Mouse (Mus musculus) fat pad, adult 2 months (tissue): ENCODE results near the gene Gga3.
"Not testable (repeated sequence)": the region's sequence is repeated elsewhere in the genome, so short reads cannot be mapped to it uniquely, and the experiment has no call there.

Experiments used
- DNase-seq: peaks from one replicate; pipeline ENCODE4 v3.0.0-alpha.2; 2011; ENCODE audit warnings: low read depth, low spot score; ENCODE audit errors: extremely low read depth

Gene Gga3

DNA sequence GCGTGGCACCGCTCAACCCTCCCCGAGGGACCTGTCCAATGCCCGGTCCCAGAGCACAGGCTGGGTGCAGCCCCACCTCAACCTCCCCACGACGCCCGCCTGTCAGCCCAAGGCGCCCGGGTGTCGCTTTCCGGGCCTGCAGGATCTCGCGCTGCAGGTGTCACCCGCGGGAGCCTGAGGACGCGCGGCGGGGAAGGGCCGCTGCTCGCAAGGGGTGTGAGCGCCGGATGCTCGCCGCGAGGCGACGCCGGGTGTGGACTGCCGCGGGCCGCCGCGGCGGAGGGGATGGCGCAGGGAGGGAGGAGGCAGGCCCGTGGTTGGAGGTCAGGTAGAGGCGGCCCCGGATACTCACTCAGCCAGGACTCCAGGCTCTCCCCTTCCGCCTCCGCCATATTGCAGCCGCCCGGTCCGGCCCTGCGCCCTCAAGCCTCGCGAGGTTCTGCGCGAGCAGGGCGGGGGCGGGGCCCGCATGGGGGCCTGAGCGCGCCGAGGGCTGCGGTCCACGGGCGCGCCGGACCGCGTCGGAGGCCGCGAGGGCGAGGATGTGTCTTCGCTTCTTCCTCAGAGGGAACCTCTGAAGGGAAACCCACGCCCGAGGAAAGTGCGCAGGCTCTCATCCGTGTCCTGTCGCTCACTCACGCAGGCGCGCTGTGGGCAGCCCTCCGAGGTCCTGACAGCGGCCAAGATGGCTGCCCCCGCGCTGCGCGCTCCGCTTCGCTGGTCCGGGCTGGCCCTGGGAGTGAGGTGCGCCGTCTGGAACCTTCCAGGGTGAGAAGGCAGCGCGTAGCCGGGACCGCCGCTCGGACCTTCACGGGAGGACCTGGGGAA lies at the start of gene Gga3, which contains the start of gene Mrps7:
Gga3 (minus strand) TSS at position 576 of the 828 bp plus-strand sequence.
Mrps7 (plus strand) TSS at position 450 of the 828 bp plus-strand sequence.
- no peak for DNase-seq

DNA sequence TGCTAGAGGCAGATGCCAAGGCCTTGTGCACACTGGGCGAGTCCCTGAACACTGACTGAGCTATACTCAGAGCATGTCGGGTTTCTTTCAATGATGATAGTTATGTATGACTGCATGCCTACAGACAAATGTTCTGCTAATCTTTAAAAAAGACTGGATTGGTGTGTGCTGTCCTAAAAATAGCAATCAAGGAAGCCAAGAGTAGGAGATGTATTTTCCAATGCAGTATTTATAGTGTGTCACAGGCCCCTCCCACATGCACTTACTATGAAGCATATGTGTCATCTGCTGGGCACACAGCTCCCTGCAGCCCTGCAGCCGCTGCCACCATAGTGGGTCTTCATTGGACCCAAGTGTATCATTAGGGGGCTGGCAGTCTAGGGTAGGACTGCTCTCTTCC lies 49.3 kb upstream of the Gga3 start:
- no peak for DNase-seq

DNA sequence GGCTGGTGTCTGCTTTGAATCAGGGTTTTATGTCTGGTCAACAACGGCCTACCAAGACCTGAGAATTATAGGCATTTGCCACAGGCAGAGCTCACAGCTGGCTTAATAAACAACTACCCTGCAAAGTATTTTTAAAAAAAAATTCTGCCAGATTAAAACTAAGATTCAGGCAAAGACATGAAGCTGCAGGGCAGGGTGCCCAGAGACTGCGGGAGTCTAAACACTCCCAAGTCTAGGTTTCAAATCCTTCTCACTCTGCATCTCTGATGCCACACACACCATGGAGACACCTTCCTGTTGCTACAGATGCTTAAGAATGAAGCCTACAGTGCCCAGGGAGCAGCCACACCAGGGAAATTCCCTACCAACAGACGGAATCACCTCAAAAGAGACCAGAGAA lies 47.8 kb upstream of the Gga3 start:
- no peak for DNase-seq

DNA sequence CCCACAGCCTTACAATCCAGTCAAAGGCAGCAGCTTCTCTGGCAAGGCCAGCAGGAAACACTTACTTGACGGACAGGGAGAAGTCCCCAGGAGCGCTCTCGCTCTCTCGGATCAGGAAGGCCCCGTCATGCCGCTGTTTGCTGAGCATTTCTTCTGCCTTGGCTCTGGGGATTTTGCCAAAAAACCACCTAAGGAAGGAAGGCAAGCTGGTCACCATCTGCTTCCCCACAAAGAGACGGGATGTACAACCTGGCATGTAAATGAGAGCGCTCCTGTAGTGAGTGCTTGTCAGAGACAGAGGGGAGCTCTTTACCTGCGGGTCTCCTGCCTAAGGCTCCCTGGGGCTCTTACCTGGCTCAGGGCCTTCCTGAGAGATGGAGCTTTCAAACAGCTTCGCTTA lies 45.9 kb upstream of the Gga3 start:
- no peak for DNase-seq

DNA sequence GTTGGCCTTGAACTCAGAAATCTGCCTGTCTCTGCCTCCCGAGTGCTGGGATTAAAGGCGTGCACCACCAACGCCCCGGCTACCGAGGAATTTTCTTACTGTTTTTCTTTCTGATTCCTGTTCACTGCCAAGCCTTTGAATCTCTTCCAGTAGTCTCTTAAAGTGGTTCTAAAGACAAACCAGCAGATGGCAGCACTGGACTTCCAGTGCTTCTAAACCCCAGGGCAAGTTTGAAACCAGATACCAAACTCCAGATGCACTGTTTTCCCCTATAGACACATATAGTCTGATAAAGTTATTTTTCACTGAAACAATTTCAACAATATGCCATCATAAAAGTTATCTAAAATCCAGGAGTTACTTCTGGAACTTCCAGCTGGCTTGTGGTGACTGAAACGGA lies 43.6 kb upstream of the Gga3 start:
- DNase-seq: no peak

- no peak for DNase-seq
Observed at GRCm38 (mm10) chr11:115646439-115646838, 42.6 kb upstream of the Gga3 start.

DNA sequence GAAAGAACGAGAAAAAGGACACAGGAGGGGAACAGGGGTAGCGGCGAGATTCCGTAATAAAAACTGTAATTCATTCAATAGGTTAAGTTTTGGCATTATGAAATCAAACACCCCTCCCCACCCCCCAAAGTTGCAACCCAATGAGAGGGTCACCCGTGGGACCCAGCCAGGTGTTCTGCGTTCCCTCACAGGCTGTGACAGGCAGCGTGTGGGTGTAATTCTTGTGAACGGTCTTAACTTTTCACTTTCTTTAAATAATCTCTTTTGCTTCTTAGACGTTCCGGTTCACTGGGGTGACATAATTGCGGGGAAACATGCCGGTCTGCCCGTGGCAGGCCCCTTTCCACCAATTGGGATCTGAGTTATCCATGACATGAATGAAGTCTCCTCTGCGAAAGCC lies 41.6 kb upstream of the Gga3 start:
- not testable (repeated sequence) for DNase-seq

- DNase-seq: no peak
Observed at GRCm38 (mm10) chr11:115644308-115644707, 40.5 kb upstream of the Gga3 start.

DNA sequence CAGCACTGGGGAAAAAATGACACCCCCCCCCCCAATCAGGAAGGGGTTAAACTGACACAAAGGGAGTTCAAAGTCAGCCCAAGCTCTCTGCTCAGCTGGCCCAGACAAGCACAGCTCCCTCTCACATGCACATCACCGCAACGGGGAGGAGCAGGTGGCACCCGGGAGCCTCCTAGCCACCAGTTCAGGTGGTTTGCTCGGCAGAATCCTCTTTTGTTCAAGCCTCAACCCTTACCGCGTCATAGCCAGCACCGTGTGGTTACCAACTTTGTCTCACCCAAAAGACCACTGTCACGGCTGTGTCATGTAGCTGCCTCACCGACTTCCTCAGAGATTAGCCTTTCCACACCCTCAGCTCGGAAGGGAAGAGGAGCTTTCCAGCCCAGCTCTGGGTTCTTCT lies 39.4 kb upstream of the Gga3 start:
- DNase-seq: no peak

- no peak for DNase-seq
Observed at GRCm38 (mm10) chr11:115642705-115643104, 38.9 kb upstream of the Gga3 start.

GRCm38 (mm10) chr11:115641664-115642036 lies 37.8 kb upstream of the Gga3 start:
- no peak for DNase-seq

- DNase-seq: no peak
Observed at GRCm38 (mm10) chr11:115640978-115641663, 37.3 kb upstream of the Gga3 start.

DNA sequence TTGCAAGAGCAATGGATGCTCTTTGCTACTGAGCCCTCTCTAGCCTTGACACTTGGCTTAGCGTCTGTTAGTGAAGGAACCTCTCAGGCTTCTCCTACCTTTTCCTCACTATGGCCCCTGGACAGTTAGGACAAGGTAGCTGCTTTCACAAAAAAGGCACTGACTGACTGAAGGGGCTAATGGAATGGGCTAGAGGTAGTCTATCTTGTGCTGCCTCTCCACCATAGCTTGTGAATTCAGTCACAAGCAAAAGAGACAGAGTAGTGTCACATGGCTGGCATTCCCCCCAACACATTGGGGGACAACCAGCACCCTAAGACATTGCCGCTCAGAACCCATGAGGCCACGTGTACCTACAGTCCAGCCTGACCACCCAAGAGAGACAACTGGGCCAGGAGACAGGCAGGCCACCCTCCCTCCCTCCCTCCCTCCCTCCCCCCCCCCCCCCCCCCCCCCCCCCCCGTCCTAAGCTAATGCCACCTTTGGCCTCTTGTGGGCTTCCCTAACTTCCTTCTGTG lies 36.5 kb upstream of the Gga3 start:
- DNase-seq: no peak

DNA sequence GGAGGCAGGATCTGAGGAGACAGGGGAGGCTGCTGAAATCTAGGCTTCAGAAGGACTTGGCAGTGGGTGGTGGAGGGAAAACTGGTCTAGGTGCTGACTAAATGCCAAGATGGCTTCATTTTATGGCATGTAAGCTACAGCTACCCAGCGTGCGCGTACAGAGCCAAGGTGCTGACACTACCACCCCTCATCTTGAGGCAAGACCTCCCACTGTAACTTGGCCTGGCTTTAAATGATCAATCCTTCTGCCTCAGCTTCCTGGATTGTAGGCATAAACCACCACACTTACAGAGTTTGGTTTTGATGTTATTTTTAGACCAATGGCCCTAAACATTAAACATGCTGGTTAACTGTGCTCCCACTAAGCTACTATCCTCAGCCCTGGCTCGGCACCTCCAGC lies 35.7 kb upstream of the Gga3 start:
- no peak for DNase-seq

- DNase-seq: no peak
Observed at GRCm38 (mm10) chr11:115638498-115639409, 34.9 kb upstream of the Gga3 start.

DNA sequence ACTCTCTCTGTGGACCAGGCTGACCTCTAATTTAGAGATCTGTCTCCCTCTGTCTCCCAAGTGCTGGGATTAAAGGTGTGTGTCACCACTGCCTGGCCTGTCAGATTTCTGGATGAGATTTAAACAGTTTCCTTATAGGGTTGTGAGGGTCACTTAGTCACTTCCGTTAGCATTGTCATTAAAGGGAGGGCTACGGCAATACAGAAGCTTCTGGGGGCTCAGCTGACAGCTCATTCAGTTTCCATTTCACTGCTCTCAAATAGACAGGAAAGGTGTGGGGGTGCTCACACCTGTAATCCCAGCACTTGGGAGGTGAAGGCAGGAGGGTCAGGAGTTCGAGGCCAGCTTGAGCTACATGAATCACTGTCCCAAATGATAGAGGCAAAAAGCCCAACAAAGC lies 33.1 kb upstream of the Gga3 start:
- DNase-seq: no peak

- no peak for DNase-seq
Observed at GRCm38 (mm10) chr11:115635484-115635883, 31.6 kb upstream of the Gga3 start.

DNA sequence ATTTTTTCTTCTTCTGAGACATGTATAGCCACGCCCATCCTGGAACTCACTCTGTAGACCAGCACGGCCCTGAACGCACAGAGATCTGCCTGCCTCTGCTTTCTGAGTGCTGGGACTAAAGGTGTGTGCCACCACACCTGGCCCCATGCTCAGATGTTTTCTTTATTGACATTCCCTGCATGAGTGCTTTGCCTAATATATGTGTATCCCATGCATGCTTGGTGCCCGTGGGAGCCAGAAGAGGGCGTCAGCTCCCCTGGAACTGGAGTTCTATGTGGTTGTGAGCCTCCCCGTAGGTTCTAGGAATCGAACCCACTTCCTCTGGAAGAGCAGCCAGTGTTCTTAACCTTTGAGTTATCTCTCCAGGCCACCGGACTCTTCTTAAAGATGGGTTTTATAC lies 31.2 kb upstream of the Gga3 start:
- no peak for DNase-seq

- no peak for DNase-seq
Observed at GRCm38 (mm10) chr11:115634109-115634508, 30.3 kb upstream of the Gga3 start.

DNA sequence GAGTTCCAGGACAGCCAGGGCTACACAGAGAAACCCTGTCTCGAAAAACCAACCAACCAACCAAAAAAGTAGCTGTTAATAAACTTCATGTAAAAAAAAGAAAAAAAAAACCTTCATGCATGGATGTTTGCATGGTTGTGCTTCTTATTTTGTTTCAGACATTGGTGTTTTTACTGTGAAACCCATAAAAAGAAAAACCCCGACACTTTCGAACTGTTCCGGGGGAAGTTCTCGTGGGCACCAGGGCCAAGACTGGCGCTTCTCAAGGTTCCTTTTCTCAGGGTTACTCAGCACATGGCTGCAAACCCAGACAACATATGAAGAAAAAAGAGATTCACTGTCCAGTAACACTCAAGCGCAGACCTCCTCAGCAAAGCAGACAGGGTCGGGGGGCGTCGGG lies 29.0 kb upstream of the Gga3 start:
- no peak for DNase-seq

DNA sequence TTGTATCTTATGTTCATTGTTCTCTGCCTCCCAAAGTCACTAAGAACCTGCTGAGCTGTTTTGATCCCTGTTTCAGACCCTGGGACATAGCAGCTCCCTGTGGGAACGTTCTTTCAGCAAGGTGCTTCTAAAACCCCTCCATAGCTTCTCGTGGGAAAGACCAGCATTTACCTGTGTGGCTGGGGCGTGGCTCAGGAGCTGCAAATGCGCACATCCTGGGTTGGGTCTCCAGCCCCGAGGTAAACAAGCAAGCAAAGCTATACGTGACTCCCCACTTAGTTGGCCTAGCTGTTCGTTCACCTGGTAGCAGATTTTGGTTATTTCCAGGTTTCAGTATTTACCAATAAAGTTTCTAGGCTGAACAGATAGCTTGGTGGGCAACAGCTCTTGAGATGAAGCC lies 28.4 kb upstream of the Gga3 start:
- DNase-seq: no peak
